Mouse (Mus musculus): ENCODE measurements at regions not wholly inside any gene's neighbourhood (a gene's known extent, or its start where the extent isn't known, plus 50 kb on each side); places are given as distances from the start of the nearest gene placed in this dataset.

GRCm38 (mm10) chr6:91573487-91573886 lies 57.8 kb downstream of the Lsm3 start:
- H3K4me2 ChIP-seq (replicated peaks) = no peak overlapping the region
- WGBS = 92% methylated on average over 8 of the region's 8 CpGs
- no peak overlapping the region for H3K4me3 ChIP-seq (replicated peaks)
- H3K4me1 ChIP-seq (replicated peaks) = no peaks in the 10 kb centered on the region
- no peaks in the 10 kb centered on the region for H3K36me3 ChIP-seq
- ATAC-seq = no peak
- H3K27ac ChIP-seq = no peak overlapping the region
- H3K27me3 ChIP-seq = no peaks in the 10 kb centered on the region
- no peaks in the 10 kb centered on the region for H3K9me3 ChIP-seq
- H3K9ac ChIP-seq (replicated peaks) = no peak overlapping the region

DNA sequence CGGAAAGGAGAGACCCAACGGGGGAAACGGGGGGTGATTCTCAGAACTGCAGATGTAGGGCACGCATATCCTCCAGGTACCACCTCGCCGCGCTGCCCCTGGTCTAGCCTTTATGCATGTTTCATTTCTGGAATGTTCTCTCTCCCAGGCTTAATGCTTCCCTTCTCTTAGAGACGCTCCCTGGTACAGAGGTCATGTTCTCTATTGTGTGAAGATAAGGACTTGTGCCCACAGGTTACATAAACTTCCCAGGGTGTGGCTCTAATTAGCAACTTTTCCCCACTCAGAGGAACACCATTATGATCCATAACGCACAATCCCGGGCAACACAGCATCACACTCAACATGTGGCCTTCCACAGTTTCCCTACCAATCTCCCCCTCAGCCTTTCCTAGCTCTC lies 58.7 kb downstream of the Lsm3 start:
- Histone ChIP-seq H3K4me3 (replicated peaks) (no peak overlapping the region), H3K36me3 (no peaks in the 10 kb centered on the region), H3K27ac (no peak overlapping the region), H3K27me3 (no peaks in the 10 kb centered on the region), H3K4me1 (replicated peaks) (no peaks in the 10 kb centered on the region), H3K9me3 (no peaks in the 10 kb centered on the region), H3K4me2 (replicated peaks) (no peak overlapping the region), H3K9ac (replicated peaks) (no peak overlapping the region)
- ATAC-seq = no peak
- 82% methylated on average over 10 of the region's 10 CpGs for WGBS

DNA sequence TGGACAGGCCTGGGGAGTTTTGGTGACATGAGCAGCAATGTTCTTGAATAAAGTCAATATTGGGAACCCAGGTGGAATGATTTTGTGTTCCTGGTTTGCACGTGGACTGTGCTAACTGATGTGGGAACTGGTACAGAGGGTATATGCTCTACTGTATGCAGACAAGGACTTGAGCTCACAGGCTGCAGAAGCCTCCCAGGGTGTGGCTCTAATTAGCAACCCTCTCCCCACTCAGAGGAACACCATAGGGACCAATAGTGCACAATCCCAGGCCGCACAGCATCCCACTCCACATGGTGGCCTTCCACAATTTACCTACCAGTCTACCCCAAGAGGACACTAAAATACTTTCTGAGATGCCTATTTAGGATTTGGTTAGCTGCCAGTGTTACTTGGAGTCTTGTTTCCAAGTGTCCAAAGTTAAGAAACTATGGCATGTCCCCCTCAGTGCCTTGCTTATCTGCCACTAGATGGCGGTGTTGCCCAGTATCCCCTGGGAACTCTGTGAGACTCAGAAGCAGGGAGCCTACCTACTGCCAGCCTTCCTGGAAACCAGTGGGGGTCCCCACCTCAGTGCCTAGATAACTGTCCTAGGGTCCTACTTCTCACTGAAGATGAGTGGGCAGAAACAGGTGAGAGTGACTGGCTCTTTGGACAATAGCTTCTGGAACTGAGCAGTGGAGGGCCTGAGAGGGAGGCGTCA lies 60.1 kb downstream of the Lsm3 start:
- no peak overlapping the region for H3K4me2 ChIP-seq (replicated peaks)
- 68% methylated on average over 4 of the region's 4 CpGs for WGBS
- H3K4me3 ChIP-seq (replicated peaks) = no peak overlapping the region
- H3K36me3 ChIP-seq = no peaks in the 10 kb centered on the region
- H3K27ac ChIP-seq = no peak overlapping the region
- no peak overlapping the region for H3K9ac ChIP-seq (replicated peaks)
- no peaks in the 10 kb centered on the region for H3K4me1 ChIP-seq (replicated peaks)
- peak; percentile 77 for ATAC-seq
- no peaks in the 10 kb centered on the region for H3K27me3 ChIP-seq
- no peaks in the 10 kb centered on the region for H3K9me3 ChIP-seq

- H3K36me3 ChIP-seq = no peaks in the 10 kb centered on the region
- no peak overlapping the region for H3K9ac ChIP-seq (replicated peaks)
- H3K4me1 ChIP-seq (replicated peaks) = no peaks in the 10 kb centered on the region
- no peak for ATAC-seq
- no peak overlapping the region for H3K27ac ChIP-seq
- no peak overlapping the region for H3K4me2 ChIP-seq (replicated peaks)
- H3K27me3 ChIP-seq = no peaks in the 10 kb centered on the region
- no peaks in the 10 kb centered on the region for H3K9me3 ChIP-seq
- 42% methylated on average over 15 of the region's 15 CpGs for WGBS
- no peak overlapping the region for H3K4me3 ChIP-seq (replicated peaks)
These were observed 61.2 kb downstream of the Lsm3 start for GRCm38 (mm10) chr6:91576906-91577305.

GRCm38 (mm10) chr6:91579666-91580065 lies 63.9 kb downstream of the Lsm3 start:
- Histone ChIP-seq H3K36me3 (no peaks in the 10 kb centered on the region), H3K4me2 (replicated peaks) (no peak overlapping the region), H3K27ac (no peak overlapping the region), H3K9me3 (no peaks in the 10 kb centered on the region), H3K4me1 (replicated peaks) (no peaks in the 10 kb centered on the region), H3K4me3 (replicated peaks) (no peak overlapping the region), H3K27me3 (no peaks in the 10 kb centered on the region), H3K9ac (replicated peaks) (no peak overlapping the region)
- ATAC-seq = no peak
- 88% methylated on average over 10 of the region's 10 CpGs for WGBS

DNA sequence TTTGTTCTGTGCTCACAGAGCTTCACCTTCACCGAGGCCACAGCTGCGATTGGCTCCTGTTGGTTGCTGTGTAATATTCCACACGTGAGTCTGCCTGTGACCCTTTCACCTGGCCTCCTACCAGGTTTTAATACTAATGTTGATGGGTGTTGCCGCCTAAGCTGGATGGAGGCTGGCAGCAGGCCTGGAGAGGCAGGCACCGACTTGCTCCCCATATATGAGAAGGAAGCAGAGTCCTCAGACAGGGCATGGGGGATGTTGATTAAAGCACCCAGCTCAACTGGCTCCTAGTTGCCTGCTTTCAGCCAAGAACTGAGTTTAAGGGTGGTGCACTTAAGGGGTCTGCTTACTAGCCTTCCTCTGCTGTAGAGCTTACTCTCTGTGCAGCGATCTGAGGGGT lies 64.9 kb downstream of the Lsm3 start:
- ATAC-seq = no peak
- Histone ChIP-seq H3K27ac (no peak overlapping the region), H3K4me1 (replicated peaks) (no peaks in the 10 kb centered on the region), H3K4me2 (replicated peaks) (no peak overlapping the region), H3K9me3 (no peaks in the 10 kb centered on the region), H3K27me3 (no peaks in the 10 kb centered on the region), H3K36me3 (no peaks in the 10 kb centered on the region), H3K9ac (replicated peaks) (no peak overlapping the region), H3K4me3 (replicated peaks) (no peak overlapping the region)
- 91% methylated on average over 6 of the region's 6 CpGs for WGBS

DNA sequence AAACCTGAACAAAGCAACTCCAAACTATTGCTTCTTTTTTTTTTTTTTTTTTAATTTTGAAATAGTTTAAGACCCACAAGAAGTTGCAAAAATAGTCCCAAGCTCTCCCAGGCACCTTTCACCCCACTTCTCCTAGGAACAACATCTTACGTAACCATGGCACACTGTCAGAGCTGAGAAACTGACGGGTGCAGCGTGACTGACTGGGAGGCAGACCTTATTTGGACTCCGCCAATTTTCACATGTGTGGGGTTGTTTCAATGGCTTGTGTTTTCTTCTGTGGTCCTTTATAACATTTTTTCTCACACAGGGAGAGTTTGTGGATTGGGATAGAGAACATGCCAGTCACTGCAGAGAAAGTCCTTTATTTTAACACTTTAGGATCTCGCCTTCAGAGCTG lies 66.6 kb downstream of the Lsm3 start:
- 85% methylated on average over 5 of the region's 5 CpGs for WGBS
- H3K36me3 ChIP-seq = no peaks in the 10 kb centered on the region
- H3K27ac ChIP-seq = no peak overlapping the region
- no peaks in the 10 kb centered on the region for H3K9me3 ChIP-seq
- ATAC-seq = no peak
- no peak overlapping the region for H3K9ac ChIP-seq (replicated peaks)
- 0 out of 2 replicates have a peak, but pooled peaks cover 4% of the 10 kb centered on the region for H3K4me1 ChIP-seq (replicated peaks)
- no peaks in the 10 kb centered on the region for H3K27me3 ChIP-seq
- H3K4me2 ChIP-seq (replicated peaks) = no peak overlapping the region
- H3K4me3 ChIP-seq (replicated peaks) = no peak overlapping the region

DNA sequence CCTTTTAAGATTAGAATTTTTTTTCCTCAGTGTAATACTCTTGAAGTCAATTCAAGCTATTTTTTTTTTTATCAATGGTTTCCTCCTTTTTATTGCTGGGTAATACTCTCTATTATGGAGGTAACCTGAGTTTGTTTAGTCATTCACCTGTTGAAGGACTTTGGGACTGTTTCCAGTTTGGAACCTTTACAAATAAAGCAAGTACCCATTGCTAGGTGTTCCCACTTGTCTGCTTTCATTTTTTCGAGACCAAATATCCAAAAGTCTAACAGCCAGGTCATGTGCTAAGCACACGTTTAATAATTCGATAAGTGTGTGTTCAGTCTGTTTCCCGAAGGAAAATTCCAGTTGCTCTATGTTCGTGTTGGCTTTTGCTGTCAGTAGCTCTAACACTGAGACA lies 67.6 kb downstream of the Lsm3 start:
- WGBS = 93% methylated on average over 5 of the region's 5 CpGs
- Histone ChIP-seq H3K27ac (no peak overlapping the region), H3K36me3 (no peaks in the 10 kb centered on the region), H3K4me3 (replicated peaks) (no peak overlapping the region), H3K9me3 (no peaks in the 10 kb centered on the region), H3K9ac (replicated peaks) (no peak overlapping the region), H3K4me2 (replicated peaks) (no peak overlapping the region), H3K27me3 (no peaks in the 10 kb centered on the region), H3K4me1 (replicated peaks) (0 out of 2 replicates have a peak, but pooled peaks cover 4% of the 10 kb centered on the region)
- ATAC-seq = no peak

- H3K4me3 ChIP-seq (replicated peaks) = no peak overlapping the region
- H3K27me3 ChIP-seq = no peaks in the 10 kb centered on the region
- H3K4me1 ChIP-seq (replicated peaks) = peaks cover 6% of the 10 kb centered on the region; the same call in 1 of the 2 replicates
- WGBS = 86% methylated on average over 3 of the region's 3 CpGs
- H3K9ac ChIP-seq (replicated peaks) = no peak overlapping the region
- no peak for ATAC-seq
- no peaks in the 10 kb centered on the region for H3K9me3 ChIP-seq
- no peak overlapping the region for H3K27ac ChIP-seq
- H3K36me3 ChIP-seq = no peaks in the 10 kb centered on the region
- H3K4me2 ChIP-seq (replicated peaks) = no peak overlapping the region
These were observed 69.8 kb downstream of the Lsm3 start for GRCm38 (mm10) chr6:91585543-91585942.

GRCm38 (mm10) chr6:91589181-91589580 lies 73.5 kb downstream of the Lsm3 start:
- 79% methylated on average over 4 of the region's 4 CpGs for WGBS
- H3K9ac ChIP-seq (replicated peaks) = no peak overlapping the region
- no peaks in the 10 kb centered on the region for H3K27me3 ChIP-seq
- peaks cover 17% of the 10 kb centered on the region for H3K4me1 ChIP-seq (replicated peaks)
- no peak overlapping the region for H3K27ac ChIP-seq
- H3K36me3 ChIP-seq = no peaks in the 10 kb centered on the region
- H3K9me3 ChIP-seq = no peaks in the 10 kb centered on the region
- no peak for ATAC-seq
- H3K4me2 ChIP-seq (replicated peaks) = no peak overlapping the region
- H3K4me3 ChIP-seq (replicated peaks) = no peak overlapping the region

- WGBS = 42% methylated on average over 6 of the region's 6 CpGs
- H3K4me3 ChIP-seq (replicated peaks) = no peak overlapping the region
These were observed 74.7 kb downstream of the Lsm3 start for GRCm38 (mm10) chr6:91590395-91590794.

DNA sequence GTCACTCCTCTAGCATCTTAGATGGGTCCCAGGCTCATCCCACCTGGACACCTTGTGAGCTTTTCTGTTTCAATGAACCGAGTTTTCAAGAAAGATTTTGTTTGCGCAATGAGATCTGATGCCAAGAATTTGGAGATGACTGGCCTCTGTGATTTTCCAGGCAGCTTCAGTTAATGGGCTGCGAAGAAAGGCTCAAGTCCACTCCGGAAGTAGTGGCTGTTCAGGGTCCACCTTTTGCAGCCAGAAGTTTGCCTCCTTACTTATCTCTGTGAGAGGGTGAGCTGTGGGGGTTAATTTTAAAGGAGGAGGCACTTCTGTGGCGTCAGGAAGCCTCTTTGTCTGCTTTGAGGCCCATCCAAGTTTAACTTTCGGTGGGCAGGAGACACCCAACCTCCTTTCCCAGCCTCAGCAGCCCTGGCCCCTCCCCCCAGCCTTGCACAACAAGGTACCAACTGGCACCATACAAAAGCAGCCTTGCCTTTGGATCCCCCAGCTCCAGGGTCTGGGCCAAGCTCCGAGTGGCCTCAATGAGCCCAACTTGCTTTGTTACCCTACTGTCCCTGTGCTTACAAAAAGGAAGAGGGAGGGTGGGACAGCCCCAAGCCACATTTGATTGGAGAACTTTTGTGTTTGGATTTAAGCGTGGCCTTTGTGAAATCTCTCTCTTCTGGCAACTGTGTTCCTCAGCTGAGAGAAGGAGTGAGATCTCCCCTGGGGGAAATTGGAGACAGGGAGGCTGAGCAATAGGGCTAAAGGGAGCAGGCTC lies 75.3 kb downstream of the Lsm3 start:
- WGBS = 51% methylated on average over 8 of the region's 8 CpGs

More at GRCm38 (mm10) chr6:91590395-91590794, 74.7 kb downstream of the Lsm3 start:
- Histone ChIP-seq H3K4me2 (replicated peaks) (no peak overlapping the region), H3K27ac (no peak overlapping the region), H3K9me3 (no peaks in the 10 kb centered on the region), H3K4me1 (replicated peaks) (peaks cover 17% of the 10 kb centered on the region), H3K27me3 (no peaks in the 10 kb centered on the region), H3K9ac (replicated peaks) (no peak overlapping the region), H3K36me3 (no peaks in the 10 kb centered on the region)
- no peak for ATAC-seq

More for the DNA sequence above, 75.3 kb downstream of the Lsm3 start:
- Histone ChIP-seq H3K36me3 (no peaks in the 10 kb centered on the region), H3K9ac (replicated peaks) (no peak overlapping the region), H3K4me1 (replicated peaks) (peaks cover 17% of the 10 kb centered on the region), H3K4me2 (replicated peaks) (no peak overlapping the region), H3K9me3 (no peaks in the 10 kb centered on the region), H3K27ac (no peak overlapping the region), H3K4me3 (replicated peaks) (no peak overlapping the region), H3K27me3 (no peaks in the 10 kb centered on the region)
- ATAC-seq = 0 out of 2 replicates have a peak, but pooled peaks have one; percentile 20

Data from midbrain, embryonic 13.5 days (tissue).